Mouse (Mus musculus): ENCODE measurements at regions not wholly inside any gene's neighbourhood (a gene's known extent, or its start where the extent isn't known, plus 50 kb on each side); places are given as distances from the start of the nearest gene placed in this dataset.
A peak's percentile ranks its signal among the peaks of the same experiment; 100 is the strongest.

DNA sequence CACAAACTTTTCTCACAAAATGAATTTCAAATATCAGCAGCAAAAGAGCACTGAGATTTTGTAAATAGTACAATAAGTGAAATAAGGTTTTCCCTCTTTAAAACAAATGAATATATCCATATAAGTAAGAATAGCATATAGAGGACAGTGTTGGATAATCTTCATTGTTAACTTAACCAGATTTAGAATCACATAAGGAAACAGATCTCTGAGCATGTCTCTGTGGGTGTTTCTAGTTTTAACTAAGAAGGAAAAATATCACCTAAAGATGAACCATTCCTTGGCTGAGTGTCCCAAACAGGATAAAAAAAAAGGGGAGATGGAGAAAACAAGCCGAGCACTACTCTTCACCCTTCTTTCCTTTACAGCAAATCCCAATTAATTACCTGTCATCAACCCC is 690.4 kb upstream of the Msl3l2 start:
- no peak for DNase-seq (ENCODE audit: low spot score)
- no peak for TF ChIP-seq CTCF (IDR thresholded peaks at IDR 0.05)
- H3K4me2 ChIP-seq (ENCODE audit: low read depth, low read length, poor library complexity, severe bottlenecking), result no peak overlapping the region
- no peaks in the 10 kb centered on the region for H3K36me3 ChIP-seq (ENCODE audit: insufficient read depth, low read length)
- no peaks in the 10 kb centered on the region for H3K27me3 ChIP-seq (ENCODE audit: insufficient read depth, low read length)
- H3K9me3 ChIP-seq (ENCODE audit: low read length), result no peaks in the 10 kb centered on the region
- no peak overlapping the region for H3K4me3 ChIP-seq (ENCODE audit: low read depth, low read length)
- H3K4me1 ChIP-seq (ENCODE audit: insufficient read depth, low read length), result no peaks in the 10 kb centered on the region
- no peak overlapping the region for H3K27ac ChIP-seq (ENCODE audit: low read depth, low read length)
- H3K9ac ChIP-seq (replicated peaks; ENCODE audit: low read length, poor library complexity, severe bottlenecking), result no peak overlapping the region
- ATAC-seq (ENCODE audit: low FRiP score), result no peak
- WGBS, result 84% methylated on average over 1 of the region's 1 CpGs

GRCm38 (mm10) chr10:55416769-55417168 is 689.9 kb upstream of the Msl3l2 start:
- Histone ChIP-seq H3K9me3 (ENCODE audit: low read length) (no peaks in the 10 kb centered on the region), H3K4me1 (ENCODE audit: insufficient read depth, low read length) (no peaks in the 10 kb centered on the region), H3K27me3 (ENCODE audit: insufficient read depth, low read length) (no peaks in the 10 kb centered on the region), H3K27ac (ENCODE audit: low read depth, low read length) (no peak overlapping the region), H3K36me3 (ENCODE audit: insufficient read depth, low read length) (no peaks in the 10 kb centered on the region), H3K4me3 (ENCODE audit: low read depth, low read length) (no peak overlapping the region), H3K4me2 (ENCODE audit: low read depth, low read length, poor library complexity, severe bottlenecking) (no peak overlapping the region), H3K9ac (replicated peaks; ENCODE audit: low read length, poor library complexity, severe bottlenecking) (no peak overlapping the region)
- no peak for TF ChIP-seq CTCF (IDR thresholded peaks at IDR 0.05)
- DNase-seq (ENCODE audit: low spot score), result peak; percentile 1
- no peak for ATAC-seq (ENCODE audit: low FRiP score)

DNA sequence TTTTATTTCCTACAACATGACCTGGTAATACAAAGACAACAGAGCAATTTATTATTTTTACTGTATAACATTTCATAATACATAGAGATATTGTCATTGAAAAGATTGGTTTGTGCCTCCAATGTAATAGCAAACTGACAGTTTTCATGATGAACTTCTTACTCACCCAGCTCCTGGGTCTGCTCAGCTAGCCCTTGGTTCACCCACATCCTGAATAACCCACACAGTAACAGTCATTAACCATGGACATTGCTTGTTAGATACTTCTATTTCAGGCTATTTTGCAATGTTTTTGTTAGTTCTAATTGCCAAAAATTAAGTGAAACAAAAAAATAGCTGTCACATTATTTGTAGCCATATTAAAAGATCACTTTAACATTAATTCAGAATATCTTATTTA is 684.3 kb upstream of the Msl3l2 start:
- H3K36me3 ChIP-seq (ENCODE audit: insufficient read depth, low read length), result no peaks in the 10 kb centered on the region
- H3K9me3 ChIP-seq (ENCODE audit: low read length), result no peaks in the 10 kb centered on the region
- no peak overlapping the region for H3K4me3 ChIP-seq (ENCODE audit: low read depth, low read length)
- ATAC-seq (ENCODE audit: low FRiP score), result no peak
- no peak for DNase-seq (ENCODE audit: low spot score)
- no peak for TF ChIP-seq CTCF (IDR thresholded peaks at IDR 0.05)
- no peaks in the 10 kb centered on the region for H3K27me3 ChIP-seq (ENCODE audit: insufficient read depth, low read length)
- no peak overlapping the region for H3K4me2 ChIP-seq (ENCODE audit: low read depth, low read length, poor library complexity, severe bottlenecking)
- H3K9ac ChIP-seq (replicated peaks; ENCODE audit: low read length, poor library complexity, severe bottlenecking), result no peak overlapping the region
- no peak overlapping the region for H3K27ac ChIP-seq (ENCODE audit: low read depth, low read length)
- H3K4me1 ChIP-seq (ENCODE audit: insufficient read depth, low read length), result no peaks in the 10 kb centered on the region

- ATAC-seq (ENCODE audit: low FRiP score) (no peak), DNase-seq (ENCODE audit: low spot score) (no peak)
- H3K27ac ChIP-seq (ENCODE audit: low read depth, low read length), result no peak overlapping the region
- no peaks in the 10 kb centered on the region for H3K36me3 ChIP-seq (ENCODE audit: insufficient read depth, low read length)
- no peak overlapping the region for H3K4me3 ChIP-seq (ENCODE audit: low read depth, low read length)
- no peaks in the 10 kb centered on the region for H3K9me3 ChIP-seq (ENCODE audit: low read length)
- H3K4me2 ChIP-seq (ENCODE audit: low read depth, low read length, poor library complexity, severe bottlenecking), result no peak overlapping the region
- no peaks in the 10 kb centered on the region for H3K4me1 ChIP-seq (ENCODE audit: insufficient read depth, low read length)
- WGBS, result 85% methylated on average over 4 of the region's 4 CpGs
- no peak for TF ChIP-seq CTCF (IDR thresholded peaks at IDR 0.05)
- no peaks in the 10 kb centered on the region for H3K27me3 ChIP-seq (ENCODE audit: insufficient read depth, low read length)
- H3K9ac ChIP-seq (replicated peaks; ENCODE audit: low read length, poor library complexity, severe bottlenecking), result no peak overlapping the region
Measured at GRCm38 (mm10) chr10:55424943-55425342, 681.8 kb upstream of the Msl3l2 start.

Data from midbrain, postnatal 0 days (tissue).